Mouse (Mus musculus): ENCODE data around the gene Ccl4. TPM values are rescaled to one million over a fixed set of nuclear protein-coding genes. Genes with fewer than 3 reads are reported as not detected.

The Ccl4 gene
- total RNA-seq, 2 experiments from 2014 or later, result not detected

DNA sequence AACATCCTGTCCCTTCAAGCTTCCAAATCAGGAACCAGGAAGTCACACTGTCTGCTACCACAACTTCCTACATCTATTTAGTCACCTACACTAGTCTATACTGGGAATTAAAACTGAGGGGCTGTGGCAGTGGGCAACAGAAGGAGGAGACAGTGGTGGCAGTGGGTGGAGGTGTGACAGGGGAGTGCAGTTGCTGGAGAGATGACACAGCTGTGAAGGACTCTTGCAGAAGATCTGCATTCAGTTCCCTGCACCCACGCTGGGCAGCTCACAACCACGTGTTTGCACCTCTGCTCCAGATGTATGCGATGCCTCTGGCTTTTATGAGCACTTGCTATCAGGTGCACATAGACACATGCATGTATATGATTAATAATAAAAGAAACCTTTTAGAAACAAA is 4.9 kb upstream of the Ccl4 start:
- DNase-seq (ENCODE audit: low spot score in 2 of 2), result no peak
- intact Hi-C loops (cut with DNase I), result no loop called here

GRCm38 (mm10) chr11:83658797-83659196 is 3.6 kb upstream of the Ccl4 start:
- intact Hi-C loops (cut with DNase I), result no loop called here
- DNase-seq (ENCODE audit: low spot score in 2 of 2), result no peak

DNA sequence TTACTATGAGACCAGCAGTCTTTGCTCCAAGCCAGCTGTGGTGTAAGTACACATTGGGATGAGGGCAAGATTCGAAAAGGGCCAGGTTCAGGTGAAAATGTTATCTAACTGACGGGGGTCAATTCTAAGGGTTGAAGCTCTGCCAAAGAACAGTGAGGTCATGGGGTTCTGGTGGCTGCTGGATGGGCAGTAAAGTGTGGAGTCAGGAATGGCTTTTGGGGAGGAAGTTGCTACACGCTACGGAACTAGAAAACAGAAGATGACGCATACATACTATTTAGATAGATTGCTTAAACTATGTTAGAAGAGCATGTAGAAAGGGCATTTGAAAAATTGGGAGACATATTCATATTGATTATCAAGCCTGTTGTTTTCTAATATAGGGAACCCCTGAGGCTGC is 1.1 kb downstream of the Ccl4 start:
- no peak for DNase-seq (ENCODE audit: low spot score in 2 of 2)
- intact Hi-C loops (cut with DNase I), result no loop called here

GRCm38 (mm10) chr11:83671743-83672142 is 9.4 kb downstream of the Ccl4 start:
- intact Hi-C loops (cut with DNase I), result no loop called here

DNA sequence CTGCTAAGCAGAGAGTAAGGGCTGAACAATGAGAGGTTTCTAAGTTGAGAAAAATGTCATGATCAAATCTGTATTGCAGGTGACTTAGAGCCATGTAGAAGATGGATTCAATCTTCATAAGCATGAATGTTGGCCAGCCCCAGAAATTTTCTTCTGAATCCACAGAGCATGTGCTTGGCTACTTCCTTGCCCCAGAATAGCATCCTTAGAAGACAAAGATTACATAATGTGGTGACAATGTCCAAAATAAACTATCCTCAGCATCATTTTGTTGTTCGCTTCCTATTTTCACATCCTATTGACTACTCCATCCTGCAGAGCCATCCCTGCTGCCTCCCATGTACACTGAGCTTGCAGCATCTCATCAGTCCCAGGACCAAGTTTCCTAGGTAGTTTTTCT is 13.3 kb downstream of the Ccl4 start:
- DNase-seq (ENCODE audit: low spot score in 2 of 2), result no peak

More at GRCm38 (mm10) chr11:83671743-83672142, 9.4 kb downstream of the Ccl4 start:
- no peak for DNase-seq (ENCODE audit: low spot score in 2 of 2)

GRCm38 (mm10) chr11:83689918-83690317 is 27.5 kb downstream of the Ccl4 start:
- no peak for DNase-seq (ENCODE audit: low spot score in 2 of 2)
- intact Hi-C loops (cut with DNase I), result no loop called here

More for the DNA sequence above, 13.3 kb downstream of the Ccl4 start:
- intact Hi-C loops (cut with DNase I), result no loop called here

DNA sequence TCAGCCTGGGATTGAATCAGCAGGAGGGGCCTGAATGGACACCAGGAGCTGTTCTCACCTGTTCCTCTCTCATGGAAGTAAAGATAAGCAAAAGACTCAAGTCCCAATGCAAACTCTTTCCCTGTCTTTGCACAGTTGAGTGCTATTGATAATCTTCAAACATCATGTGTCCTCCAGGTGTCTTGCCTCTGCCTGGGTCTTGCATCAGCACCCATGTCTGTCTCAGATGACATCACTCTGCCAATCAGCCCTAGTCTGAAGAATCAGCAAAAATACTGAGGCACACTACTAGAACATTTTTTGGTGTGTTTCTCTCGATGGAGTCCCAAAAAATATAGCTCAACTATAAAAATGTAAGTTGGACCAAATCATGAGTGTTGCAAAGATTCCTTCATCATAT is 29.6 kb downstream of the Ccl4 start:
- DNase-seq (ENCODE audit: low spot score in 2 of 2), result no peak
- intact Hi-C loops (cut with DNase I), result no loop called here

GRCm38 (mm10) chr11:83703705-83704104 is 41.3 kb downstream of the Ccl4 start, which contains the start of gene Wfdc17:
Wfdc17 (plus strand) TSS chr11:83703991.
- intact Hi-C loops (cut with DNase I), result loop anchor here (1.0 kb wide), 1 partner anchor 16 kb away; no protein-coding TSS in a partner anchor
- no peak for DNase-seq (ENCODE audit: low spot score in 2 of 2)

GRCm38 (mm10) chr11:83708715-83709114 is 46.3 kb downstream of the Ccl4 start, which contains the start of gene Wfdc18:
Wfdc18 (plus strand) TSS chr11:83709015.
- intact Hi-C loops (cut with DNase I), result no loop called here

DNA sequence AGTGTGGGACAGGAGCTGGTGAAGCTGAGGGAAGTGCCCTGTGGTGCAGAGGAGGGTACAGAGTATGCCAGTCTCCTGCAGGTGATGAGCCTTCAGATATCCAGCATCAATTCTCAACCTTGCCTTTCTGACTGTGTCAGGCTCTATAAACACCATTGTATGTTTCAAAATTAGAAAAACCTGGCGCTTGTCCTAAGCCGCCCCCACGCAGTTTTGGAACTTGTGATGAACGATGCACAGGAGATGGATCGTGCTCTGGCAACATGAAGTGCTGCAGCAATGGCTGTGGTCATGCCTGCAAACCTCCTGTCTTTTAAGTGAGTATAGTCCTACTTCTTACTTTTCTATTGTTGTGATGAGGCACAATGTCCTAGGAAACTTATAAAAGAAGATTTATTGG is 47.3 kb downstream of the Ccl4 start:
- intact Hi-C loops (cut with DNase I), result no loop called here
- peak in 1 of 2 experiments; percentile 55 for DNase-seq (ENCODE audit: low spot score in 2 of 2)

More at GRCm38 (mm10) chr11:83708715-83709114, 46.3 kb downstream of the Ccl4 start, which contains the start of gene Wfdc18:
- no peak for DNase-seq (ENCODE audit: low spot score in 2 of 2)

GRCm38 (mm10) chr11:83712671-83713070 is 50.3 kb downstream of the Ccl4 start:
- intact Hi-C loops (cut with DNase I), result no loop called here
- no peak for DNase-seq (ENCODE audit: low spot score in 2 of 2)

DNA sequence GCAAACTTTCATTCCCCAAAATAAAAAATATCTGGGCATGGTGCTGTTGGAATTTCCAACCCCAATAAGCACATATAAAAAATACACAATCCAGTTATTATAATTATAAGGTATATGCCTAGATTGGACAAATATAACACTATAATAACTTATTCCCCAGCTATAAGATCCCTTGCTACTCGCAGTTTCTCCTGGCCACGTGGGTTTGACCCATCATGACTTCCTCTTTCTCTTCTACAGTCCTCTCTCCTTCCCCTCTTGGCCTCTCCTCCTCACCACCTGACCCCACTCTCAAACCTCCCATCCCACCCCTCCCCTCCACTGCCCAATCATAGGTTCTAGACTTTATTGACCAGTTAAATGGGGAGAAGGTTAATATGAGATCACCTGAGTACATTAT is 51.5 kb downstream of the Ccl4 start:
- DNase-seq (ENCODE audit: low spot score in 2 of 2), result no peak
- intact Hi-C loops (cut with DNase I), result no loop called here

Other genes with a start within 250 kb of the Ccl4 start
- gene Gas2l2, start 233.1 kb upstream of the Ccl4 start, total RNA-seq (2021), result under 1 TPM in 1 of 2 experiments, not detected in 1; 0.34 TPM
- gene 1700020L24Rik, start 224.9 kb upstream of the Ccl4 start, total RNA-seq (2021), result not detected
- gene Mmp28, start 199.5 kb upstream of the Ccl4 start, total RNA-seq (2021), result 1 to 10 TPM; 3.9 to 5.8 TPM
- 10 to 100 TPM; 52.0 to 62.1 TPM for gene Taf15, start 189.5 kb upstream of the Ccl4 start, total RNA-seq (2021)
- not detected for gene Heatr9, start 140.4 kb upstream of the Ccl4 start, total RNA-seq (2021)
- not detected for gene Ccl5, start 132.1 kb upstream of the Ccl4 start, total RNA-seq (2021)
- 1 to 10 TPM; 3.6 to 4.0 TPM for gene Ccl9, start 83.9 kb upstream of the Ccl4 start, total RNA-seq (2021)
- gene Ccl6, start 69.5 kb upstream of the Ccl4 start, total RNA-seq (2021), result 1 to 10 TPM; 1.6 to 2.1 TPM
- gene Rpl9-ps1, start 17.0 kb upstream of the Ccl4 start, total RNA-seq (2021), result not detected
- gene Ccl3, start 13.2 kb upstream of the Ccl4 start, total RNA-seq (2021), result not detected
- not detected for gene Wfdc17, start 41.4 kb downstream of the Ccl4 start, total RNA-seq (2021)
- gene Wfdc18, start 46.4 kb downstream of the Ccl4 start, total RNA-seq (2021), result 1 to 10 TPM in 1 of 2 experiments, under 1 TPM in 1; 0.97 to 3.1 TPM
- not detected for gene Wfdc21, start 84.4 kb downstream of the Ccl4 start, total RNA-seq (2021)
- gene Heatr6, start 91.1 kb downstream of the Ccl4 start, total RNA-seq (2021), result 10 to 100 TPM; 12.6 to 14.8 TPM
- under 1 TPM in 1 of 2 experiments, not detected in 1; 0.22 TPM for gene Hnf1b, start 187.5 kb downstream of the Ccl4 start, total RNA-seq (2021)

All from left cerebral cortex, postnatal 14 days (tissue).